Mouse (Mus musculus) forebrain, postnatal 0 days (tissue): ENCODE measurements around the gene Gm21988. TPM values are rescaled to one million over a fixed set of nuclear protein-coding genes. Genes with fewer than 3 reads are reported as not detected.
A peak's percentile ranks its signal among the peaks of the same experiment; 100 is the strongest.

Source experiments
- ATAC-seq: fragments of 200-750 bp; cut with Nextera tagmentation; 2 replicates; pipeline ENCODE4 v1.8.0; 2017; ENCODE audit warnings: mild to moderate bottlenecking, moderate library complexity
- DNase-seq: peaks from one replicate; pipeline ENCODE4 v3.0.0-alpha.2; 2015
- H3K27ac ChIP-seq: fragments of 300-500 bp; sonication (generic); 2 replicates; pipeline ENCODE4 v1.5.1; 2014; ENCODE audit warnings: low read depth, mild to moderate bottlenecking, antibody characterized with exemption, low read length, moderate library complexity, mixed read lengths
- H3K27me3 ChIP-seq: fragments of 300-500 bp; sonication (generic); 2 replicates; pipeline ENCODE4 v1.6.1; 2014; ENCODE audit warnings: mild to moderate bottlenecking, low read length, mixed read lengths; ENCODE audit not compliant: insufficient read depth
- H3K36me3 ChIP-seq: fragments of 300-500 bp; sonication (generic); 2 replicates; pipeline ENCODE4 v1.6.1; 2014; ENCODE audit warnings: mild to moderate bottlenecking, moderate library complexity; ENCODE audit not compliant: insufficient read depth
- H3K4me1 ChIP-seq: fragments of 300-500 bp; sonication (generic); 2 replicates; pipeline ENCODE4 v1.6.1; 2014; ENCODE audit warnings: antibody characterized with exemption; ENCODE audit not compliant: insufficient read depth
- H3K4me2 ChIP-seq: fragments of 300-500 bp; sonication (generic); 2 replicates; pipeline ENCODE4 v1.6.1; 2014; ENCODE audit warnings: low read depth, mild to moderate bottlenecking, moderate library complexity
- H3K4me3 ChIP-seq: fragments of 300-500 bp; sonication (generic); 2 replicates; pipeline ENCODE4 v1.5.1; 2014; ENCODE audit warnings: low read depth, low read length, mixed read lengths
- H3K9ac ChIP-seq: fragments of 300-500 bp; sonication (generic); 2 replicates; pipeline ENCODE4 v1.6.1; 2014; ENCODE audit warnings: mild to moderate bottlenecking
- H3K9me3 ChIP-seq: fragments of 300-500 bp; sonication (generic); 2 replicates; pipeline ENCODE4 v1.6.1; 2016; ENCODE audit warnings: low read length
- CTCF ChIP-seq: sonication (generic); IDR thresholded peaks from 2 replicates; pipeline ENCODE4 v1.5.1; 2016; ENCODE audit warnings: antibody characterized with exemption, control low read depth, low read depth
- WGBS: fragments of 180-500 bp; shearing (Covaris S2); extraction: QIAGEN DNeasy Blood & Tissue Kit; methylation state at CpG from one replicate; pipeline ENCODE4 v1.1.7; 2014; 5-methylcytosine and 5-hydroxymethylcytosine counted together
- polyA plus RNA-seq: library from polyadenylated mRNA; unstranded; fragments of >200 nt; fragmentation: Nextera tagmentation; extraction: Ambion mirVana; gene quantifications from 2 replicates; pipeline ENCODE4 v1.2.1, GENCODE M21; 2015
- total RNA-seq: library from RNA; depleted of rRNA; stranded (reverse); fragments of >200 nt; gene quantifications from 2 replicates; pipeline ENCODE4 v1.2.3, GENCODE M21; 2014

Gm21988 gene
- total and polyA plus RNA-seq, 2 experiments from 2014 or later, result 4.9 to 16.6 TPM

GRCm38 (mm10) chr11:70232546-70232945 lies 7.1 kb downstream of the Gm21988 start:
- Histone ChIP-seq H3K27me3 (peaks cover 24% of the 10 kb centered on the region), H3K4me3 (peak overlapping the region; percentile 48), H3K4me1 (peaks cover 10% of the 10 kb centered on the region; the same call in 1 of the 2 replicates), H3K4me2 (peak overlapping the region; percentile 56), H3K36me3 (peaks cover 18% of the 10 kb centered on the region), H3K9ac (peak overlapping the region; percentile 66), H3K9me3 (no peaks in the 10 kb centered on the region), H3K27ac (0 out of 2 replicates have a peak overlapping the region, but pooled peaks have one; percentile 35)
- ATAC-seq (peak; percentile 38; the same call in 1 of the 2 replicates), DNase-seq (peak; percentile 72)
- TF ChIP-seq CTCF, result no peak
- WGBS, result 6% methylated on average over 8 of the region's 10 CpGs

- peak; percentile 89 for DNase-seq
- H3K4me3 ChIP-seq, result no peak overlapping the region
- H3K9ac ChIP-seq, result no peak overlapping the region
- peak; percentile 96 for TF ChIP-seq CTCF
- ATAC-seq, result peak; percentile 53
- peaks cover 11% of the 10 kb centered on the region for H3K36me3 ChIP-seq
- WGBS, result 5% methylated on average over 32 of the region's 32 CpGs
- no peaks in the 10 kb centered on the region for H3K9me3 ChIP-seq
- H3K27ac ChIP-seq, result no peak overlapping the region
- peak overlapping the region; percentile 46 for H3K4me2 ChIP-seq
- H3K27me3 ChIP-seq, result peaks cover 24% of the 10 kb centered on the region
- H3K4me1 ChIP-seq, result peaks cover 3% of the 10 kb centered on the region
Observed at GRCm38 (mm10) chr11:70230239-70230727, 9.3 kb downstream of the Gm21988 start.

GRCm38 (mm10) chr11:70229260-70230010 lies 10.2 kb downstream of the Gm21988 start, which contains the start of gene Bcl6b:
Bcl6b (minus strand) TSS chr11:70229798.
- peaks cover 3% of the 10 kb centered on the region; the same call in 1 of the 2 replicates for H3K36me3 ChIP-seq
- H3K4me1 ChIP-seq, result peaks cover 3% of the 10 kb centered on the region
- no peak within 1 kb of the TSS for H3K9ac ChIP-seq
- H3K4me2 ChIP-seq, result peak within 1 kb of the TSS; percentile 46
- no peak for TF ChIP-seq CTCF
- no peak for ATAC-seq
- H3K9me3 ChIP-seq, result no peaks in the 10 kb centered on the region
- H3K27ac ChIP-seq, result peak within 1 kb of the TSS; percentile 1; the same call in 1 of the 2 replicates
- WGBS, result 4% methylated on average over 39 of the region's 39 CpGs
- H3K4me3 ChIP-seq, result peak within 1 kb of the TSS; percentile 30
- peaks cover 24% of the 10 kb centered on the region for H3K27me3 ChIP-seq
- DNase-seq, result no peak

- DNase-seq, result peak; percentile 88
- Histone ChIP-seq H3K4me3 (peak overlapping the region; percentile 30), H3K27me3 (peaks cover 24% of the 10 kb centered on the region), H3K4me1 (peaks cover 3% of the 10 kb centered on the region), H3K9me3 (no peaks in the 10 kb centered on the region), H3K27ac (peak overlapping the region; percentile 1; the same call in 1 of the 2 replicates), H3K36me3 (no peaks in the 10 kb centered on the region), H3K4me2 (peak overlapping the region; percentile 46), H3K9ac (no peak overlapping the region)
- 2% methylated on average over 19 of the region's 19 CpGs for WGBS
- TF ChIP-seq CTCF, result peak; percentile 31; the same call in 1 of the 2 replicates
- ATAC-seq, result peak; percentile 67
Observed at GRCm38 (mm10) chr11:70228828-70229227, 10.8 kb downstream of the Gm21988 start.

- WGBS, result 84% methylated on average over 4 of the region's 4 CpGs
- H3K4me3 ChIP-seq, result no peak overlapping the region
- H3K9me3 ChIP-seq, result no peaks in the 10 kb centered on the region
- H3K4me2 ChIP-seq, result 0 out of 2 replicates have a peak overlapping the region, but pooled peaks have one; percentile 58
- TF ChIP-seq CTCF, result no peak
- peaks cover 3% of the 10 kb centered on the region for H3K4me1 ChIP-seq
- ATAC-seq (no peak), DNase-seq (no peak)
- H3K36me3 ChIP-seq, result no peaks in the 10 kb centered on the region
- H3K9ac ChIP-seq, result no peak overlapping the region
- peaks cover 24% of the 10 kb centered on the region for H3K27me3 ChIP-seq
- H3K27ac ChIP-seq, result no peak overlapping the region
Observed at GRCm38 (mm10) chr11:70227661-70228245, 11.9 kb downstream of the Gm21988 start.

GRCm38 (mm10) chr11:70227126-70227525 lies 12.5 kb downstream of the Gm21988 start:
- WGBS, result 23% methylated on average over 5 of the region's 5 CpGs
- peak overlapping the region; percentile 26 for H3K4me3 ChIP-seq
- H3K4me1 ChIP-seq, result peaks cover 6% of the 10 kb centered on the region
- peaks cover 24% of the 10 kb centered on the region for H3K27me3 ChIP-seq
- DNase-seq (peak; percentile 76), ATAC-seq (peak; percentile 59; the same call in 1 of the 2 replicates)
- peak overlapping the region; percentile 58 for H3K4me2 ChIP-seq
- H3K27ac ChIP-seq, result 0 out of 2 replicates have a peak overlapping the region, but pooled peaks have one; percentile 64
- H3K9me3 ChIP-seq, result no peaks in the 10 kb centered on the region
- no peaks in the 10 kb centered on the region for H3K36me3 ChIP-seq
- TF ChIP-seq CTCF, result no peak
- H3K9ac ChIP-seq, result peak overlapping the region; percentile 52
